Mouse (Mus musculus): ENCODE measurements around the gene Tnfrsf9. TPM values are rescaled to one million over a fixed set of nuclear protein-coding genes. Genes with fewer than 3 reads are reported as not detected.

The Tnfrsf9 gene
- polyA plus RNA-seq, 1 experiment from 2014 or later: 0.37 TPM

Other genes with a start within 250 kb of the Tnfrsf9 start
- 14.0 and 16.5 TPM in 2 replicates for gene Errfi1, start 60.6 kb upstream of the Tnfrsf9 start, polyA plus RNA-seq (2016; fragmentation: Nextera tagmentation; extraction: Ambion mirVana)
- 306 and 308 TPM in 2 replicates for gene Park7, start 125 bp upstream of the Tnfrsf9 start, polyA plus RNA-seq (2016; fragmentation: Nextera tagmentation; extraction: Ambion mirVana)
- not detected in 2 replicates for gene Uts2, start 82.5 kb downstream of the Tnfrsf9 start, polyA plus RNA-seq (2016; fragmentation: Nextera tagmentation; extraction: Ambion mirVana)
- 7.2 and 8.7 TPM in 2 replicates for gene Per3, start 130.1 kb downstream of the Tnfrsf9 start, polyA plus RNA-seq (2016; fragmentation: Nextera tagmentation; extraction: Ambion mirVana)
- 100 and 109 TPM in 2 replicates for gene Vamp3, start 143.4 kb downstream of the Tnfrsf9 start, polyA plus RNA-seq (2016; fragmentation: Nextera tagmentation; extraction: Ambion mirVana)
- gene Gm13090, start 175.0 kb downstream of the Tnfrsf9 start, polyA plus RNA-seq (2016; fragmentation: Nextera tagmentation; extraction: Ambion mirVana): not detected in 2 replicates

Data from heart, embryonic 12.5 days (tissue).